Mouse (Mus musculus): ENCODE data around the gene 1110032F04Rik. TPM values are rescaled to one million over a fixed set of nuclear protein-coding genes. Genes with fewer than 3 reads are reported as not detected.

The 1110032F04Rik gene
- total and polyA plus RNA-seq, 3 experiments, result 0.08 TPM; not detected in 2

DNA sequence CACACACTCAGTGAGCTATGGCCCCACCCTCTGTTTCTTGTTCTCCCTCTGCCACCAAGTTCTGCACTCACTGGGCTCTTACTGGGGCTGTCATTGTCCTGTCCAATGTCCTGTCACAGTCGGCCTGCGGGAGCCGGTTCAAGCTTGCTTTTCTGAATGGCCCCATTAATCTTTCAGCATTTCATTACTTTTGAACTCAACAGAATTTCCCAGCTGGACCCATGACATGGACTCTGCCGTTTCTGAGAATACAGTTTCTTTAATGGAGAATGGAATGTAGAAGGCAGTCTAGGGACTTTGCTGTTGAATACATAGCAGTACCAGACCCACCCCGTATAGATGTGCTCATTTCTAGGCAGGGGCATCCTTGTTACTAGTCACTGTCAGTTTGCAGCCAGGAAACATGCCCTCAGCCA lies 47.5 kb upstream of the 1110032F04Rik start:
- Histone ChIP-seq H3K27ac (ENCODE audit: insufficient read depth, low read depth) (no peak overlapping the region), H3K36me3 (replicated peaks in 1 of 2; ENCODE audit: control insufficient read depth in 1 of 2, insufficient read depth in 1 of 2, low read length in 1 of 2) (no peaks in the 10 kb centered on the region), H3K9ac (ENCODE audit: insufficient read depth, low read depth) (no peak overlapping the region), H3K27me3 (replicated peaks) (no peaks in the 10 kb centered on the region), H3K79me2 (replicated peaks; ENCODE audit: control insufficient read depth, extremely low read depth, insufficient read depth, poor library complexity, severe bottlenecking) (no peaks in the 10 kb centered on the region), H3K4me1 (ENCODE audit: control insufficient read depth in 1 of 2, insufficient read depth in 2 of 2) (peaks cover 0 to 5% of the 10 kb centered on the region in 2 experiments; a peak in 2 of 4 replicates), H3K4me3 (replicated peaks in 1 of 3; ENCODE audit: low read depth in 2 of 3, low read length in 2 of 3, poor library complexity in 1 of 3) (no peak overlapping the region), H3K9me3 (replicated peaks; ENCODE audit: low read length) (no peaks in the 10 kb centered on the region), H3K4me2 (ENCODE audit: insufficient read depth, low read depth, poor library complexity, severe bottlenecking) (no peak overlapping the region)
- no peak for DNase-seq (ENCODE audit: extremely low read depth)
- TF ChIP-seq MYC (IDR thresholded peaks at IDR 0.05; ENCODE audit: low read depth, low read length), result no peak
- TF ChIP-seq ELF1 (IDR thresholded peaks at IDR 0.05; ENCODE audit: low read depth, low read length), result no peak
- TF ChIP-seq ZNF384 (IDR thresholded peaks at IDR 0.05; ENCODE audit: low read depth, low read length), result no peak
- no peak for TF ChIP-seq UBTF (IDR thresholded peaks at IDR 0.05; ENCODE audit: low read depth, low read length)
- dilution Hi-C loops (cut with MboI; ENCODE audit: extremely low pct_ligation_motif_present, extremely low pct_unique_long_range_greater_than_20kb, low sequenced_read_pairs) (no loop called here), in situ Hi-C loops (cut with MboI; ENCODE audit: low pct_ligation_motif_present, low pct_unique_long_range_greater_than_20kb, low sequenced_read_pairs) (no loop called here)

DNA sequence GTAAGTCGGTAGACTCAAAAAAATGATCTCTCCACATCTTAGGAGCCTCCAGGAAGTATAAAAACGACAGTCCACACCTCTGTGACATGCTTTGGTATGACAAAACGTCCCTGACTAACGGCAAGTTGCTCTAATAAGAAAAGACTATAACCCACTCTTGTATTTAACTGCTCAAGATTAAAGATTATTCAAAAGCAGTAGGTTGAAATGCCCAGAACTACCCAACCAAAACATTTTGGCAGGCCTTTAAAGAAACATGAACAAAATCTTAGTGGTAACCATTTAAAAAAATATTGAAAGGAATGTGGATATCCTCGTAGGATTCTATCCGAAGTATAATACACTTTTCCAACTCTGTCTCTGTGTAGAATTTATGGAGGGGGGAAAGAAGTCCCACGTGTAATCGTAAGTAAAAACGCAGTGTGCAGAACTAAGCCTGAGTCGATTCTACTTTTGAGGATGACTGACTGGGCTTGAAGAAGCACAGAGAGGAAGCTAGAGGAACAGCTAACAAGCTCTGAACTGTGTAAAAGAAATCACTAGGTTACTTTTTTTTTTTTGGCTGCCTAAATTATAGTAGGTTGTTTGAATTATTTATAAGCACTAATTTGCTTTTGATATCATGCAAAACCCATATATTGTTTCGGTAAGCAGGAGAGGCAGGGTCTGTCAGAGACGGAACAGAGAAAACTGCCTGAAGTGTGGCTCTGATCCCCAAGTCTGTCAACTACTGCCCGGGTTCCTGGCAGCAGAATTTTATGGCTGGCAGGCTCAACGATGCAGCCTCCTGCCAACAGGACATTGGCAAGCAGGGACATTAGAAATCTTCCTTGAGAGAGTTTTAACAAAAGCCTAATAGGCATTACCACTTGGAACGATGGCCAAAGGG lies 45.3 kb upstream of the 1110032F04Rik start:
- no peaks in the 10 kb centered on the region for H3K79me2 ChIP-seq (replicated peaks; ENCODE audit: control insufficient read depth, extremely low read depth, insufficient read depth, poor library complexity, severe bottlenecking)
- H3K27me3 ChIP-seq (replicated peaks), result no peaks in the 10 kb centered on the region
- no peak overlapping the region for H3K4me2 ChIP-seq (ENCODE audit: insufficient read depth, low read depth, poor library complexity, severe bottlenecking)
- H3K4me3 ChIP-seq (replicated peaks in 1 of 3; ENCODE audit: low read depth in 2 of 3, low read length in 2 of 3, poor library complexity in 1 of 3), result no peak overlapping the region
- in situ Hi-C loops (cut with MboI; ENCODE audit: low pct_ligation_motif_present, low pct_unique_long_range_greater_than_20kb, low sequenced_read_pairs), result no loop called here
- H3K36me3 ChIP-seq (replicated peaks in 1 of 2; ENCODE audit: control insufficient read depth in 1 of 2, insufficient read depth in 1 of 2, low read length in 1 of 2), result no peaks in the 10 kb centered on the region
- DNase-seq (ENCODE audit: extremely low read depth), result no peak
- no peaks in the 10 kb centered on the region for H3K9me3 ChIP-seq (replicated peaks; ENCODE audit: low read length)
- no peak overlapping the region for H3K27ac ChIP-seq (ENCODE audit: insufficient read depth, low read depth)
- dilution Hi-C loops (cut with MboI; ENCODE audit: extremely low pct_ligation_motif_present, extremely low pct_unique_long_range_greater_than_20kb, low sequenced_read_pairs), result no loop called here
- peaks cover 0 to 5% of the 10 kb centered on the region in 2 experiments; a peak in 2 of 4 replicates for H3K4me1 ChIP-seq (ENCODE audit: control insufficient read depth in 1 of 2, insufficient read depth in 2 of 2)
- H3K9ac ChIP-seq (ENCODE audit: insufficient read depth, low read depth), result no peak overlapping the region
- no peak for TF ChIP-seq CTCF (conservative IDR thresholded peaks at IDR 0.05 in 1 of 2, IDR thresholded peaks at IDR 0.05 in 1 of 2; ENCODE audit: low read depth in 2 of 2, low read length in 2 of 2)
- TF ChIP-seq SMC3 (IDR thresholded peaks at IDR 0.05; ENCODE audit: low read depth, low read length), result no peak
- no peak for TF ChIP-seq NRF1 (IDR thresholded peaks at IDR 0.05; ENCODE audit: low read depth, low read length)
- no peak for TF ChIP-seq HCFC1 (IDR thresholded peaks at IDR 0.05; ENCODE audit: low read depth, low read length)
- TF ChIP-seq ZMIZ1 (IDR thresholded peaks at IDR 0.05; ENCODE audit: low read depth, low read length), result no peak
- no peak for TF ChIP-seq MAFK (IDR thresholded peaks at IDR 0.05; ENCODE audit: insufficient replicate concordance, low read length)
- no peak for TF ChIP-seq POLR2AphosphoS2 (IDR thresholded peaks at IDR 0.05; ENCODE audit: low read depth, low read length)
- no peak for TF ChIP-seq ZC3H11A (IDR thresholded peaks at IDR 0.05; ENCODE audit: low read depth, low read length)
- TF ChIP-seq ZNF384 (IDR thresholded peaks at IDR 0.05; ENCODE audit: low read depth, low read length), result no peak
- TF ChIP-seq ETS1 (conservative IDR thresholded peaks at IDR 0.05; ENCODE audit: low read depth, low read length), result no peak
- TF ChIP-seq MXI1 (IDR thresholded peaks at IDR 0.05; ENCODE audit: low read depth, low read length), result no peak
- no peak for TF ChIP-seq CHD1 (IDR thresholded peaks at IDR 0.05; ENCODE audit: low read depth, low read length)
- no peak for TF ChIP-seq SIN3A (IDR thresholded peaks at IDR 0.05; ENCODE audit: low read length)
- no peak for TF ChIP-seq CHD2 (IDR thresholded peaks at IDR 0.05; ENCODE audit: low read length)

Measured in CH12.LX (cell line).